Mouse (Mus musculus) limb, embryonic 10.5 days (tissue): ENCODE data around the gene Psmd1. TPM values are rescaled to one million over a fixed set of nuclear protein-coding genes. Genes with fewer than 3 reads are reported as not detected.

Experiments used
- DNase-seq: peaks from one replicate; pipeline ENCODE4 v3.0.0-alpha.2; 2017; ENCODE audit warnings: low spot score
- H3K27ac ChIP-seq: fragments of 300-500 bp; sonication (generic); 2 replicates; pipeline ENCODE4 v1.5.1; 2016; ENCODE audit warnings: mild to moderate bottlenecking
- H3K27me3 ChIP-seq: fragments of 300-500 bp; sonication (generic); 2 replicates; pipeline ENCODE4 v1.6.1; 2016; ENCODE audit warnings: low read depth, mild to moderate bottlenecking; ENCODE audit not compliant: poor library complexity, severe bottlenecking
- H3K36me3 ChIP-seq: fragments of 300-500 bp; sonication (generic); 2 replicates; pipeline ENCODE4 v1.6.1; 2016; ENCODE audit warnings: mild to moderate bottlenecking, moderate library complexity
- H3K4me1 ChIP-seq: fragments of 300-500 bp; sonication (generic); 2 replicates; pipeline ENCODE4 v1.6.1; 2016
- H3K4me3 ChIP-seq: fragments of 300-500 bp; sonication (generic); 2 replicates; pipeline ENCODE4 v1.5.1; 2016; ENCODE audit warnings: mild to moderate bottlenecking, moderate library complexity
- H3K9me3 ChIP-seq: fragments of 300-500 bp; sonication (generic); replicated peaks from 2 replicates; pipeline ENCODE4 v1.6.1; 2016; ENCODE audit warnings: mild to moderate bottlenecking
- WGBS: fragments of 180-500 bp; shearing (Covaris S2); methylation state at CpG from one replicate; pipeline ENCODE4 v1.1.7; 2016; 5-methylcytosine and 5-hydroxymethylcytosine counted together
- polyA plus RNA-seq: library from polyadenylated mRNA; unstranded; fragments of >200 nt; fragmentation: Nextera tagmentation; extraction: Ambion mirVana; gene quantifications from 2 replicates; pipeline ENCODE4 v1.2.1, GENCODE M21; 2016

The Psmd1 gene
- polyA plus RNA-seq, 1 experiment from 2014 or later, result 233 TPM

DNA sequence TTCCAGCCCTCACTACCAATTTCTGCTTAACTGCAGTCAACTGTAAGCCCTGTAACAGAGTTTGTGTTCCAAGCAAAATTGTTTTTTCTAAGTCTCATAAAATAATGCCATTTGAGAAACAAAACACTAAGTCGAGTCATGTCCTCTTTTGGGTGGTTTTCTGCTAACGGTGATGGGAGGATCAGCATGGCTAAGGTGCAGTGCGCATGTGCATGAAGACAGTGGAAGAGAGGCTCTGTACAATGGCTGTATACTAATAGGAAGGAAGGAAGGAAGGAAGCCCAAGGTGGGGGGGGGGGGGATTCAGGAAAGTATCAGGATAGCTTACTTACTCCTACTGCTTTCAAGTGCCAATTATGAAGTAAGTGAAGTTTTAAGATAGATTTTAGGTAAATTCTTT is 50.0 kb downstream of the Psmd1 start:
- no peaks in the 10 kb centered on the region for H3K4me1 ChIP-seq
- WGBS, result 90% methylated on average over 3 of the region's 3 CpGs
- DNase-seq, result no peak
- no peaks in the 10 kb centered on the region for H3K27me3 ChIP-seq
- no peak overlapping the region for H3K27ac ChIP-seq
- peaks cover 42% of the 10 kb centered on the region for H3K36me3 ChIP-seq
- no peaks in the 10 kb centered on the region for H3K9me3 ChIP-seq
- no peak overlapping the region for H3K4me3 ChIP-seq

DNA sequence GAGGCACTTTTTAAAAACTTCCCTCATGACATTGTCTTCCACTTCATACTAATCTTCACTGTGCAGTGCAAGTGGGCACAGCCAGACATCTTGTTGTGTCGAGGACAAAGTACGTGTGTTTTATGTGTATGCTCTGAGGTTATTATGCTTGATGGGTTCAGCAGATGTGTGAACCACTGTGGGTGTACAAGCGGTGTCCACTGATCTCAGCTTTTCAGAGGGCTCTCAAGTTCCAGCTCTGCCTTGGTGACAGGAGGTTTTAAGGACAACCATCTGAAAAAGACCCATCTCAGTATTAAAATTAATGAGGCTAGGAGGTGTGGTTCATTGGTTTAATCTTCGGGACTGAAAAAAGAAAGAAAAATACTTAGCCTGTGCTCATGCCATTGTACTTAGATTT is 55.4 kb downstream of the Psmd1 start:
- Histone ChIP-seq H3K4me1 (no peaks in the 10 kb centered on the region), H3K27me3 (no peaks in the 10 kb centered on the region), H3K27ac (no peak overlapping the region), H3K36me3 (peaks cover 89% of the 10 kb centered on the region), H3K9me3 (no peaks in the 10 kb centered on the region), H3K4me3 (no peak overlapping the region)
- no peak for DNase-seq
- 92% methylated on average over 4 of the region's 4 CpGs for WGBS

DNA sequence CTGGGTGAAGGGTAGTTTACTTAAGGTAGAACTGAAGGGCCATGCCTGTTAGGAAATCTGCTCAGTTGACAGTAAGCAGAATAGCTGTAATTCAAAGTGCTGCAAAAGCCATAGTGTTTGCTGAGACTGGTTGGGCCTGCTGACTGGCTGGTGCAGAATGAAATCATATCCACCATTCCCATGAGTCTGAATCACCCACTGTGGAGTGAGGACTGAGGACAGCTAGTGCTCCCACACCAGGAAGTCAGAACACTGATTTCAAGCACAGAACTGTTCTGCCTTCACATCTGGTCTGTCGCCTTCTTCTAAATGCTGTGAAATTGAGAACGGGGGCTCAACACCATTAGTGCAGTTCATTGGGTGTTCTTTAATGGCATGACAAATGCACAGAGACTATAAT is 61.8 kb downstream of the Psmd1 start:
- Histone ChIP-seq H3K36me3 (peaks cover 98% of the 10 kb centered on the region), H3K9me3 (no peaks in the 10 kb centered on the region), H3K4me3 (no peak overlapping the region), H3K27ac (no peak overlapping the region), H3K4me1 (no peaks in the 10 kb centered on the region), H3K27me3 (no peaks in the 10 kb centered on the region)
- DNase-seq, result no peak
- WGBS, result 97% methylated on average over 2 of the region's 2 CpGs

DNA sequence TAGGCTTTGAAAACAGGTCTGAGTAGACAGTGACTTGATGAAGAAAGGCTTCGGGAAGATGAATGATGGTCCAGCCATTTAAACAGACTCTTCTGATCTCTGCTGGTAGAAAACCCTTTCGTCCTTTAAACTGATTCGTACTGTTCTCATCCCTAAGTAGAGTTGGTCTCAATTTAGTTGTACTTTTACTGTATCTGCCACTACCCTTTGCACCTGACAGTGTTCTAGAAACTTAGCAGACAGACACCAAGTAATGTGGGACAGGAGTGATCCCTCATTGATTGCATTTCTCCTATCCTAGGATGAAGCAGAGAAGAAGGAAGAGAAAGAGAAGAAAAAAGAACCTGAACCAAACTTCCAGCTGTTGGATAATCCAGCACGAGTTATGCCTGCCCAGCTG is 69.2 kb downstream of the Psmd1 start, which contains the start of gene Gm21972:
Gene Gm21972, plus strand, starts transcription at position 301 of the 400 bp plus-strand sequence.
- H3K4me1 ChIP-seq, result no peaks in the 10 kb centered on the region
- WGBS, result 93% methylated on average over 4 of the region's 4 CpGs
- H3K4me3 ChIP-seq, result no peak within 1 kb of the TSS
- H3K27me3 ChIP-seq, result no peaks in the 10 kb centered on the region
- H3K36me3 ChIP-seq, result peaks cover 90% of the 10 kb centered on the region
- DNase-seq, result no peak
- no peak within 1 kb of the TSS for H3K27ac ChIP-seq
- H3K9me3 ChIP-seq, result no peaks in the 10 kb centered on the region

DNA sequence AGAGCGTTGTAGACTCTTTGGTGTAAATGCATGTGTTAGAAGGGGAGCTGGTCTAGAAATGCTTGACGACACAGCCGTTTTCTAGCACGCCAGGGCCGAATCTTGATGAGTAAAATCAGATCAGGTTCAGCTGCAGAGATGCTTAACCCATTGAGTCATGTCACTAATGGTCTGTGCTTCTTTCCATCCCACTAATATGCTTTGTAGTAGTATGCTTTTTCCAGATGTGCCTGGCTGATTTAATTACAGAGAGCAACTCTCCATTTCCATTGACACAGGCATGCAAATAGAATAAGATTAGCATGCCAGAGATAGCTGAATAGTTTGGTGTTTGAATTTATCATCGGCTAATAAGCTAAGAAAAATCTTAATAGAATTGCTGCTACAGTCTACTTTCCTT is 71.1 kb downstream of the Psmd1 start:
- Histone ChIP-seq H3K27me3 (no peaks in the 10 kb centered on the region), H3K4me1 (no peaks in the 10 kb centered on the region), H3K27ac (no peak overlapping the region), H3K9me3 (no peaks in the 10 kb centered on the region), H3K36me3 (peaks cover 88% of the 10 kb centered on the region), H3K4me3 (no peak overlapping the region)
- no peak for DNase-seq
- WGBS, result 94% methylated on average over 6 of the region's 6 CpGs

DNA sequence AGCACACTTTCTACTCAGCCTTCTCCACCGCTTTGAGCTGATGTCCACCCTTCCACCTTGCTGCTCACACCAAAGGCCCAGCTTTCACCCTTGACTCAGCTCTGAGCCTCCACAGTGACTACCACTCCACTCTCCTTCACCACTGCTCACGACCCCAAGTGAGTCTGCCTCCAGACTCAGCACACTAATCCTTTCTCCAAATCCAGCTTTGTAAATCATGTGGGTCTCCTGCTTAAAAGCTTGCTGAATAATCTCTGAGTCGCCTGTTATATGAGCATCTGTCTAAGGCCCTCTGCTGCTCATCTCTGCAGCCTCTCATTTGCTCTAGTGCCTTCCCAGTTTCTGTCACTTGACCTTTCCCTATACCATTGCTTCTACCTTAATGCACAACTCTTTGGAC is 76.9 kb downstream of the Psmd1 start:
- no peak overlapping the region for H3K4me3 ChIP-seq
- peaks cover 53% of the 10 kb centered on the region for H3K36me3 ChIP-seq
- H3K27ac ChIP-seq, result no peak overlapping the region
- H3K27me3 ChIP-seq, result no peaks in the 10 kb centered on the region
- H3K4me1 ChIP-seq, result no peaks in the 10 kb centered on the region
- 91% methylated on average over 3 of the region's 3 CpGs for WGBS
- H3K9me3 ChIP-seq, result no peaks in the 10 kb centered on the region
- DNase-seq, result no peak

DNA sequence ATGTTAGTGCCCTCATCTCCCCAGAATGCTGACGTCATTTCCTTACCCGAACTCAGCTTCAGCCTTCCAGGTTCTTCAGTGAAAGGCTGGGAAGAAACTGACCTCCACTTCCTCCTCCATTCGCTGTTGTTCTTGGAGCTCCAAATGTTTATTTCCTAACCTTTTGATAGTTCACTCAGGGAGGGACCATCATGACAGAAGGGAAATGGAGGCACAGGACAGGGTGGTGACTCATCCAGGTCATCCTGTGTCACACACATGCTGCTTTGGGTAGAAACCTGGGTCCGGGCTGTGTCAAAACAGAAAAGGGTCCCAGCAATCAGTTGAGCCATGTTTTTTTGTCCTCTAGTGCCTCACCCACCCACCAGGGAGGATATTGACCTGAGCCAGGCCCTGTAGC is 79.0 kb downstream of the Psmd1 start:
- DNase-seq, result no peak
- Histone ChIP-seq H3K27me3 (no peaks in the 10 kb centered on the region), H3K4me1 (no peaks in the 10 kb centered on the region), H3K36me3 (peaks cover 34% of the 10 kb centered on the region), H3K4me3 (no peak overlapping the region), H3K27ac (no peak overlapping the region), H3K9me3 (no peaks in the 10 kb centered on the region)
- WGBS, result 89% methylated on average over 4 of the region's 4 CpGs

DNA sequence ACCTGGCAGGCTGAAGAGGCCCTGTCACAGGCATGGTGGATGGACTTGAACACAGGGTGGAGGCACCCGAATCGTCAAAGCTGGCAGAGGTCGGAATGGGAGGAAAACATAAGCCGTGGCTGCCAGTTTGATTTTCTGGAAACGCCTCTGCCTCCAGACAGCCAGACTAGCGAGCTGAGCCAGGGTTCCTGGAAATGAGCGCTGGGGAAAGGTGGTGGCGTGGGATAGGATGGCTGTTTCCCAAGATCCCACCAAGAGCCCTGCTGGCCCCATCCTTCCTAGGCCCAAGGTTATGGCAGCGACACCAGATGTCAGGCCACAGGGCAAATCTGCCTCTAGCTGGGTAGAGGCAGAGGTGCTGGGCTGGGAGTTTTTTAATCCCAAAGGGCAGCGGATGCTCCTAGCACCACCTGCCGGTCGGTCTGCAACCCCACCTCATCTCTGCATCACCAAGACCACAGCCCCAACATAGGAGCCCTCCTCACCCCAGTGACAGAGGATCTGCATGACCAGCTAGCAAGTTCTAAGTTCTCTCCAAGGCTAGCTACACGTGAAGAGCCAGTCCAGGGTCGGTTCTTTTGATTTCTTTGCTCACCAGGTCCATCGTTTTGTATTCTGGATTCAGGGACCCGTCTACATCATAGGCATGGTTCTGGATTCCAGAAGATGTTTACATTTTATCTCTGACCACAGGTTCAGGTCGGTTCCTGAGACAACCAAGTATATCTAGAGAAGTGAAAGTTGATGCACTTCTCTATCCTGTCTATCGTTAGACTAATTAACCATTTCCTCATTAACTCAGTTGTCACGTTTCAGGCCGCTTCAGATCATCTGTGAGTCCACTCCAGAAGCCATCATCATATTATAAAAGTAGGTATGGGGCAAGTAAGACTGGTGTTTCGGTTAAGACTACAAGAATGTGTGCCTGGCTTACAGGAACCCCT is 80.1 kb downstream of the Psmd1 start:
- H3K9me3 ChIP-seq, result no peaks in the 10 kb centered on the region
- no peak overlapping the region for H3K4me3 ChIP-seq
- no peak overlapping the region for H3K27ac ChIP-seq
- 77% methylated on average over 21 of the region's 21 CpGs for WGBS
- H3K36me3 ChIP-seq, result peaks cover 23% of the 10 kb centered on the region
- H3K4me1 ChIP-seq, result no peaks in the 10 kb centered on the region
- no peak for DNase-seq
- H3K27me3 ChIP-seq, result no peaks in the 10 kb centered on the region

DNA sequence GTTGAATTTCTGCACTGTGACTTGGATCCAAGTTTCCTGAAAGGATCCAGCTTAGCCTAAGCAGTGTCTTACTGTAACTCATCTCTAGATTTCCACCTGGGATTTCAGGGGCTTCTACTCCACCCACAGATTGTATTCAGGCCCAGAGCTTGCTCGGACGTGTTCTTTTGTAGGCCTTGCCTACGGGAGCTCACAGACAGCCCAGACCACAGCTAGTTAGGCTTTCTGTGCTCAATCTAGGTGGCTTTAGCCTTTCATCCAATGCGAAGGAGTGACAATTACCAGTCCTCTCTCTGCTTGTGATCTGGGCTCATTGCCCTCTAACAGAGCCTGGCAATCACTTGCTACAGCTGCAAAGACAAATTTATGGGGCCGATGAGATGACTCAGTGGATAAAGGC is 82.1 kb downstream of the Psmd1 start:
- no peak overlapping the region for H3K27ac ChIP-seq
- no peak for DNase-seq
- no peaks in the 10 kb centered on the region for H3K4me1 ChIP-seq
- no peaks in the 10 kb centered on the region for H3K9me3 ChIP-seq
- no peaks in the 10 kb centered on the region for H3K27me3 ChIP-seq
- WGBS, result 56% methylated on average over 5 of the region's 5 CpGs
- H3K36me3 ChIP-seq, result peaks cover 6% of the 10 kb centered on the region; the same call in 1 of the 2 replicates
- no peak overlapping the region for H3K4me3 ChIP-seq

DNA sequence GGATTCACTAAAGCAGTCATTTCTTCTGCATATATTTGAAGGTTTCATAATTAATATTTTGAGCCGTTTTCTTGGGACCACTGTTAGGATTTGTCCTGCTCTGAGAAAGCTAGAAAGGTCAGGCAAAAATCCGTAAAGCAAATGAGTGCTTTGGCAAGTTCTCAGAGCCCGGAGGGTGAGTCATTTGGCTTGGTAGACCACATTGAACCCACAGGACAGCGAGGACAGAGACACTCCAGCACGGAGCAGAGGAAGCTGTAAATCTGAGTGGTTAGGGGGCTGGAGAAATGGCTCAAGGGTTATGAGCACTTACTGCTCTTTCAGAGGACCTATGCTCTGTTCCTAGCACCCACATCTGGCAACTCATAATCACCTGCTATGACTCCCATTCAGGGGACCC is 83.4 kb downstream of the Psmd1 start:
- Histone ChIP-seq H3K4me3 (no peak overlapping the region), H3K4me1 (no peaks in the 10 kb centered on the region), H3K27me3 (no peaks in the 10 kb centered on the region), H3K36me3 (0 out of 2 replicates have a peak, but pooled peaks cover under 1% of the 10 kb centered on the region), H3K27ac (no peak overlapping the region), H3K9me3 (no peaks in the 10 kb centered on the region)
- 69% methylated on average over 5 of the region's 5 CpGs for WGBS
- no peak for DNase-seq

DNA sequence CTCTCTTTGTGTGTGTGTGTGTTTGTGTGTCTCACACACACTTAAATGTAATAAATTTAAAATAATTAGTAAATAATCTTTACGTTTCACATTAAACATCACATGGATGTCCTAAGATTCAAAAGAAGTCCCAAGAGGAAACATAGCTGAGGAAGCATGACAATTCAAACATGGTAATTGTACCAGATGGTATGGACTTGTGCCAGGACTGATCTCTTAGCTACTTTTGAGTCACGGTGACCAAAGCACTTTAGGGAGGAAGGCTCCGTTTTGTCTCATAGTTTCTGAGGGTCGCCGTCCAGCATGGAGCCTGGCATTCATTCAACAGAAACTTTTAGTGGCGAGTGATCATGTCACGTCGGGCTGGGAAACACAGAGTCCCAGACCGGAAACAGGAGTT is 84.0 kb downstream of the Psmd1 start:
- no peaks in the 10 kb centered on the region for H3K36me3 ChIP-seq
- no peak for DNase-seq
- H3K9me3 ChIP-seq, result no peaks in the 10 kb centered on the region
- no peak overlapping the region for H3K4me3 ChIP-seq
- H3K4me1 ChIP-seq, result no peaks in the 10 kb centered on the region
- no peaks in the 10 kb centered on the region for H3K27me3 ChIP-seq
- no peak overlapping the region for H3K27ac ChIP-seq
- WGBS, result 92% methylated on average over 9 of the region's 9 CpGs

DNA sequence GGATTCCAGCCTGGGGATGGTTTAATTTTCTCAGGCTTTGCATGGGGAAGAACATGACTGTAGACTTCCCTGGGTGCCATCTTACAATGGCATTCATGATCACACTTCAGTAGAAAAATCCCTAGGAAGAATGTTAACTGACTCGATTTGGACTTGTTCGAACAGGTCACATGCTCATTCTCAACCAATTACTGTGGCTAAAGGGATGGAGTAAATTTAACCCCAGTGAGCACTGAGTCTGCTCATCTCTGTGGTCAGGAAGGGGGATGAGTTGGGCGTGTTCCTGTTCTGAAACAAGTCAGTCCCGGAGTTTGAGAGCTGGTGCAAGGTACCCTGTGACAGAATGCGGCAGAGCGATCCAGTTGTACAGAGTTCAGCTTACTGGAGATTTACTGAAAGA is 86.7 kb downstream of the Psmd1 start:
- H3K27ac ChIP-seq, result no peak overlapping the region
- 82% methylated on average over 6 of the region's 6 CpGs for WGBS

DNA sequence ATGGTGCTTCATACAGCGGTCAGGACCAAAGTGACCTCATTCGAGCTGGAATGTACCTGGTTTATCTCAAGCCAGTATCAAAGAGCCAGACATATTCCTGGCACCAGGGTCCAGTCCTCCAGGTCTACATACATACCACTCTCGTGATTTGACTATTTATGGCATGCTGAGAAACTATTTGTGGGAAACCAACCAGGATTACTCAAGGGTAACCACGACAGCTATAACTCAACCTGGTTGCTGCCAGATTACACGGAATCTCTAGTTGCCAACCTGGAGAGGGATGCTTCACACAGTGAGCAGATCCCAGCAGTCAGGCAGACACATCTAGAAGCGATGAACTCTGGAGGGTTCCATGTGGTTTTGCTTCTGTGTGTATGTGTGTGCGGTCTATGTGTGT is 87.2 kb downstream of the Psmd1 start:
- WGBS, result 88% methylated on average over 7 of the region's 7 CpGs
- no peak for DNase-seq
- H3K9me3 ChIP-seq, result no peaks in the 10 kb centered on the region
- H3K4me3 ChIP-seq, result no peak overlapping the region
- H3K36me3 ChIP-seq, result 0 out of 2 replicates have a peak, but pooled peaks cover 2% of the 10 kb centered on the region
- H3K4me1 ChIP-seq, result peaks cover 16% of the 10 kb centered on the region
- H3K27ac ChIP-seq, result no peak overlapping the region
- H3K27me3 ChIP-seq, result no peaks in the 10 kb centered on the region

More for the DNA sequence above, 86.7 kb downstream of the Psmd1 start:
- Histone ChIP-seq H3K9me3 (no peaks in the 10 kb centered on the region), H3K27me3 (no peaks in the 10 kb centered on the region), H3K4me3 (no peak overlapping the region), H3K36me3 (0 out of 2 replicates have a peak, but pooled peaks cover 1% of the 10 kb centered on the region), H3K4me1 (peaks cover 15% of the 10 kb centered on the region)
- DNase-seq, result no peak
